Mouse (Mus musculus) kidney, embryonic 15.5 days (tissue): Measurements from ENCODE around the gene Rundc3b. TPM values are rescaled to one million over a fixed set of nuclear protein-coding genes. Genes with fewer than 3 reads are reported as not detected.

Source experiments
- ATAC-seq: fragments of 200-750 bp; cut with Nextera tagmentation; replicated peaks from 2 replicates; pipeline ENCODE4 v1.8.0; 2017; ENCODE audit warnings: moderate TSS enrichment; ENCODE audit not compliant: low FRiP score
- H3K27ac ChIP-seq: fragments of 300-500 bp; sonication (generic); 2 replicates; pipeline ENCODE4 v1.5.1; 2015; ENCODE audit warnings: mild to moderate bottlenecking, inconsistent platforms
- H3K27me3 ChIP-seq: fragments of 300-500 bp; sonication (generic); 2 replicates; pipeline ENCODE4 v1.6.1; 2015; ENCODE audit warnings: inconsistent platforms
- H3K36me3 ChIP-seq: fragments of 300-500 bp; sonication (generic); 2 replicates; pipeline ENCODE4 v1.6.1; 2015; ENCODE audit warnings: inconsistent platforms
- H3K4me1 ChIP-seq: fragments of 300-500 bp; sonication (generic); 2 replicates; pipeline ENCODE4 v1.6.1; 2015; ENCODE audit warnings: inconsistent platforms
- H3K4me2 ChIP-seq: fragments of 300-500 bp; sonication (generic); 2 replicates; pipeline ENCODE4 v1.6.1; 2015; ENCODE audit warnings: moderate library complexity, mild to moderate bottlenecking, inconsistent platforms
- H3K4me3 ChIP-seq: fragments of 300-500 bp; sonication (generic); replicated peaks from 2 replicates; pipeline ENCODE4 v1.5.1; 2015; ENCODE audit warnings: mild to moderate bottlenecking, inconsistent platforms
- H3K9ac ChIP-seq: fragments of 300-500 bp; sonication (generic); 2 replicates; pipeline ENCODE4 v1.6.1; 2015; ENCODE audit warnings: mild to moderate bottlenecking, inconsistent platforms
- H3K9me3 ChIP-seq: fragments of 300-500 bp; sonication (generic); replicated peaks from 2 replicates; pipeline ENCODE4 v1.6.1; 2016; ENCODE audit warnings: inconsistent platforms
- WGBS: fragments of 180-500 bp; shearing (Covaris S2); methylation state at CpG from one replicate; pipeline ENCODE4 v1.1.7; 2015; ENCODE audit warnings: mixed read lengths; 5-methylcytosine and 5-hydroxymethylcytosine counted together
- polyA plus RNA-seq: library from polyadenylated mRNA; unstranded; fragments of >200 nt; fragmentation: Nextera tagmentation; extraction: Ambion mirVana; gene quantifications from 2 replicates; pipeline ENCODE4 v1.2.1, GENCODE M21; 2015

The Rundc3b gene
- polyA plus RNA-seq, 1 experiment from 2014 or later = 2.7 TPM

DNA sequence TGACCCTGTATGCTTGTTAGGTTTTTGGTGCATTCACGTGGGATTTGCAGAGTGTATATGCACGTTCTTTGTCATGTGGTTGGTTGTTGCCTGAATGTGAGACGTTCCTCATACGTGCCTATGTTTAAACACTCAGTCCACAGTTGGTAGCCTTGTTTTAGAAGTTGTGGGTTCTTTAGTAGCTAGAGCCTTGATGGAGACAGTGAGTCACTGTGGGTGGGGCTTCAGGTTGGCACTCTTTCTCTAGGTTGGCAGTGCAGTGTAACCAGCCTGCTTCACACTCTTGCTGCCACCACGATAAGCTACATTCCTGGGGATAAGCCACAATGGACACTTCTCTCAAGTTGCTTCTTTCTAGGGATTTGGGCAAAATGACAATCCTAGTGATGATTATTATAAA lies 166.2 kb downstream of the Rundc3b start:
- WGBS = 91% methylated on average over 5 of the region's 5 CpGs
- no peak overlapping the region for H3K27ac ChIP-seq
- ATAC-seq = no peak

DNA sequence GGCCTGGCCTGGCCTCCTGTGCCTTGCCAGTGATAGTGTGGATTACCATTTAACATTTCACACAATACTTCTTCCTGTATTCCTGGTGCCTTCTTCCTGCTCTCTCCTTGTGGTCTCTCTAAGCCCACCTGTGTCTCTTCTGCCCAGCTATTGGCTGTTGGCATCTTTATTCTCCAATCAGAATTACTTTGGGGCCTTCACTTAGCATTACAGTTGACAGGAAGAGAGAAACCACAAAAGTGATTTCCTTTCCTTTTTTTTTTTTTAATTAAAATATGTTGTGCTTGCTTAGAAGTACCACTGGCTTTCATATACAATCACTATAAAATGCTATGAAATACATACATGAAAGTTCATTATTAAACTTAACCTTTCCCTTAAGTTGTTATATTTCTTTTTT lies 167.2 kb downstream of the Rundc3b start:
- H3K9ac ChIP-seq = no peak overlapping the region
- ATAC-seq = no peak
- H3K27me3 ChIP-seq = no peaks in the 10 kb centered on the region
- no peak overlapping the region for H3K4me3 ChIP-seq
- no peaks in the 10 kb centered on the region for H3K4me1 ChIP-seq
- H3K27ac ChIP-seq = no peak overlapping the region
- H3K4me2 ChIP-seq = no peak overlapping the region
- H3K9me3 ChIP-seq = no peaks in the 10 kb centered on the region
- H3K36me3 ChIP-seq = peaks cover 25% of the 10 kb centered on the region

More for the DNA sequence above, 166.2 kb downstream of the Rundc3b start:
- H3K9me3 ChIP-seq = no peaks in the 10 kb centered on the region
- H3K36me3 ChIP-seq = peaks cover 28% of the 10 kb centered on the region
- no peak overlapping the region for H3K4me3 ChIP-seq
- no peaks in the 10 kb centered on the region for H3K27me3 ChIP-seq
- no peak overlapping the region for H3K4me2 ChIP-seq
- H3K4me1 ChIP-seq = no peaks in the 10 kb centered on the region
- H3K9ac ChIP-seq = no peak overlapping the region

Other genes starting within 250 kb of the Rundc3b start
- 41.0 and 45.1 TPM in 2 replicates for gene Dbf4, start 200.2 kb downstream of the Rundc3b start, polyA plus RNA-seq
- gene Slc25a40, start 200.1 kb downstream of the Rundc3b start, polyA plus RNA-seq = 12.8 and 13.3 TPM in 2 replicates
- gene Abcb1a, start 37.1 kb upstream of the Rundc3b start, polyA plus RNA-seq = 0.19 and 0.43 TPM in 2 replicates
- gene Abcb1b, start 175.2 kb upstream of the Rundc3b start, polyA plus RNA-seq = 1.2 and 3.4 TPM in 2 replicates